Mouse (Mus musculus): ENCODE measurements around the gene Xrcc4. TPM values are rescaled to one million over a fixed set of nuclear protein-coding genes. Genes with fewer than 3 reads are reported as not detected.

The Xrcc4 gene
- polyA plus RNA-seq, 1 experiment from 2014 or later, result 13.3 TPM

GRCm38 (mm10) chr13:89875499-89875898 is 213.9 kb downstream of the Xrcc4 start:
- no peaks in the 10 kb centered on the region for H3K4me1 ChIP-seq (ENCODE audit: control insufficient read depth, insufficient read depth, low read length)
- no peaks in the 10 kb centered on the region for H3K36me3 ChIP-seq (ENCODE audit: control insufficient read depth, insufficient read depth, low read length)
- H3K4me3 ChIP-seq (ENCODE audit: low read length), result no peak overlapping the region
- H3K27me3 ChIP-seq (ENCODE audit: control insufficient read depth, insufficient read depth, low read length), result no peaks in the 10 kb centered on the region
- H3K9ac ChIP-seq (ENCODE audit: low read depth, low read length), result no peak overlapping the region
- no peak overlapping the region for H3K4me2 ChIP-seq (replicated peaks; ENCODE audit: low read depth, low read length)
- 95% methylated on average over 4 of the region's 4 CpGs for WGBS
- no peak for ATAC-seq (ENCODE audit: low FRiP score, low TSS enrichment)
- H3K9me3 ChIP-seq (ENCODE audit: control insufficient read depth, low read length), result no peaks in the 10 kb centered on the region
- H3K27ac ChIP-seq (ENCODE audit: low read depth, low read length), result no peak overlapping the region

- Histone ChIP-seq H3K9me3 (ENCODE audit: control insufficient read depth, low read length) (no peaks in the 10 kb centered on the region), H3K36me3 (ENCODE audit: control insufficient read depth, insufficient read depth, low read length) (no peaks in the 10 kb centered on the region), H3K27me3 (ENCODE audit: control insufficient read depth, insufficient read depth, low read length) (no peaks in the 10 kb centered on the region), H3K4me3 (ENCODE audit: low read length) (no peak overlapping the region), H3K9ac (ENCODE audit: low read depth, low read length) (no peak overlapping the region), H3K4me2 (replicated peaks; ENCODE audit: low read depth, low read length) (no peak overlapping the region), H3K4me1 (ENCODE audit: control insufficient read depth, insufficient read depth, low read length) (no peaks in the 10 kb centered on the region), H3K27ac (ENCODE audit: low read depth, low read length) (no peak overlapping the region)
- 92% methylated on average over 3 of the region's 3 CpGs for WGBS
- ATAC-seq (ENCODE audit: low FRiP score, low TSS enrichment), result no peak
These were observed 216.7 kb downstream of the Xrcc4 start for GRCm38 (mm10) chr13:89872725-89873124.

- no peaks in the 10 kb centered on the region for H3K36me3 ChIP-seq (ENCODE audit: control insufficient read depth, insufficient read depth, low read length)
- H3K4me3 ChIP-seq (ENCODE audit: low read length), result no peak overlapping the region
- H3K27me3 ChIP-seq (ENCODE audit: control insufficient read depth, insufficient read depth, low read length), result no peaks in the 10 kb centered on the region
- H3K27ac ChIP-seq (ENCODE audit: low read depth, low read length), result no peak overlapping the region
- no peak for ATAC-seq (ENCODE audit: low FRiP score, low TSS enrichment)
- 69% methylated on average over 5 of the region's 5 CpGs for WGBS
- no peaks in the 10 kb centered on the region for H3K4me1 ChIP-seq (ENCODE audit: control insufficient read depth, insufficient read depth, low read length)
- H3K4me2 ChIP-seq (replicated peaks; ENCODE audit: low read depth, low read length), result no peak overlapping the region
- no peak overlapping the region for H3K9ac ChIP-seq (ENCODE audit: low read depth, low read length)
- no peaks in the 10 kb centered on the region for H3K9me3 ChIP-seq (ENCODE audit: control insufficient read depth, low read length)
These were observed 235.3 kb downstream of the Xrcc4 start for GRCm38 (mm10) chr13:89854139-89854538.

GRCm38 (mm10) chr13:89850746-89851145 is 238.7 kb downstream of the Xrcc4 start:
- Histone ChIP-seq H3K4me2 (replicated peaks; ENCODE audit: low read depth, low read length) (no peak overlapping the region), H3K4me1 (ENCODE audit: control insufficient read depth, insufficient read depth, low read length) (no peaks in the 10 kb centered on the region), H3K4me3 (ENCODE audit: low read length) (no peak overlapping the region), H3K9me3 (ENCODE audit: control insufficient read depth, low read length) (no peaks in the 10 kb centered on the region), H3K27me3 (ENCODE audit: control insufficient read depth, insufficient read depth, low read length) (no peaks in the 10 kb centered on the region), H3K27ac (ENCODE audit: low read depth, low read length) (no peak overlapping the region), H3K9ac (ENCODE audit: low read depth, low read length) (no peak overlapping the region), H3K36me3 (ENCODE audit: control insufficient read depth, insufficient read depth, low read length) (no peaks in the 10 kb centered on the region)
- 93% methylated on average over 2 of the region's 2 CpGs for WGBS
- no peak for ATAC-seq (ENCODE audit: low FRiP score, low TSS enrichment)

GRCm38 (mm10) chr13:89849955-89850354 is 239.5 kb downstream of the Xrcc4 start:
- 100% methylated on average over 1 of the region's 1 CpGs for WGBS
- no peak for ATAC-seq (ENCODE audit: low FRiP score, low TSS enrichment)

GRCm38 (mm10) chr13:89838635-89839034 is 250.8 kb downstream of the Xrcc4 start:
- Histone ChIP-seq H3K27ac (ENCODE audit: low read depth, low read length) (no peak overlapping the region), H3K4me3 (ENCODE audit: low read length) (no peak overlapping the region), H3K4me2 (replicated peaks; ENCODE audit: low read depth, low read length) (no peak overlapping the region), H3K36me3 (ENCODE audit: control insufficient read depth, insufficient read depth, low read length) (no peaks in the 10 kb centered on the region), H3K4me1 (ENCODE audit: control insufficient read depth, insufficient read depth, low read length) (no peaks in the 10 kb centered on the region), H3K27me3 (ENCODE audit: control insufficient read depth, insufficient read depth, low read length) (no peaks in the 10 kb centered on the region), H3K9ac (ENCODE audit: low read depth, low read length) (no peak overlapping the region), H3K9me3 (ENCODE audit: control insufficient read depth, low read length) (no peaks in the 10 kb centered on the region)
- ATAC-seq (ENCODE audit: low FRiP score, low TSS enrichment), result no peak
- WGBS, result 87% methylated on average over 3 of the region's 3 CpGs

More at GRCm38 (mm10) chr13:89849955-89850354, 239.5 kb downstream of the Xrcc4 start:
- Histone ChIP-seq H3K4me2 (replicated peaks; ENCODE audit: low read depth, low read length) (no peak overlapping the region), H3K27ac (ENCODE audit: low read depth, low read length) (no peak overlapping the region), H3K4me1 (ENCODE audit: control insufficient read depth, insufficient read depth, low read length) (no peaks in the 10 kb centered on the region), H3K9ac (ENCODE audit: low read depth, low read length) (no peak overlapping the region), H3K36me3 (ENCODE audit: control insufficient read depth, insufficient read depth, low read length) (no peaks in the 10 kb centered on the region), H3K27me3 (ENCODE audit: control insufficient read depth, insufficient read depth, low read length) (no peaks in the 10 kb centered on the region), H3K9me3 (ENCODE audit: control insufficient read depth, low read length) (no peaks in the 10 kb centered on the region), H3K4me3 (ENCODE audit: low read length) (no peak overlapping the region)

- no peak overlapping the region for H3K4me3 ChIP-seq (ENCODE audit: low read length)
- H3K4me2 ChIP-seq (replicated peaks; ENCODE audit: low read depth, low read length), result no peak overlapping the region
- H3K27me3 ChIP-seq (ENCODE audit: control insufficient read depth, insufficient read depth, low read length), result no peaks in the 10 kb centered on the region
- no peaks in the 10 kb centered on the region for H3K4me1 ChIP-seq (ENCODE audit: control insufficient read depth, insufficient read depth, low read length)
- H3K36me3 ChIP-seq (ENCODE audit: control insufficient read depth, insufficient read depth, low read length), result no peaks in the 10 kb centered on the region
- H3K9me3 ChIP-seq (ENCODE audit: control insufficient read depth, low read length), result no peaks in the 10 kb centered on the region
- WGBS, result 82% methylated on average over 3 of the region's 3 CpGs
- ATAC-seq (ENCODE audit: low FRiP score, low TSS enrichment), result no peak
- H3K27ac ChIP-seq (ENCODE audit: low read depth, low read length), result no peak overlapping the region
- H3K9ac ChIP-seq (ENCODE audit: low read depth, low read length), result no peak overlapping the region
These were observed 254.9 kb downstream of the Xrcc4 start for GRCm38 (mm10) chr13:89834485-89834884.

GRCm38 (mm10) chr13:89833053-89833670 is 256.2 kb downstream of the Xrcc4 start:
- Histone ChIP-seq H3K4me1 (ENCODE audit: control insufficient read depth, insufficient read depth, low read length) (no peaks in the 10 kb centered on the region), H3K9ac (ENCODE audit: low read depth, low read length) (no peak overlapping the region), H3K4me2 (replicated peaks; ENCODE audit: low read depth, low read length) (no peak overlapping the region), H3K27ac (ENCODE audit: low read depth, low read length) (no peak overlapping the region), H3K36me3 (ENCODE audit: control insufficient read depth, insufficient read depth, low read length) (no peaks in the 10 kb centered on the region), H3K4me3 (ENCODE audit: low read length) (no peak overlapping the region), H3K9me3 (ENCODE audit: control insufficient read depth, low read length) (no peaks in the 10 kb centered on the region), H3K27me3 (ENCODE audit: control insufficient read depth, insufficient read depth, low read length) (no peaks in the 10 kb centered on the region)
- no peak for ATAC-seq (ENCODE audit: low FRiP score, low TSS enrichment)
- 51% methylated on average over 2 of the region's 2 CpGs for WGBS

- no peak overlapping the region for H3K4me3 ChIP-seq (ENCODE audit: low read length)
- H3K27ac ChIP-seq (ENCODE audit: low read depth, low read length), result no peak overlapping the region
- no peaks in the 10 kb centered on the region for H3K4me1 ChIP-seq (ENCODE audit: control insufficient read depth, insufficient read depth, low read length)
- H3K9me3 ChIP-seq (ENCODE audit: control insufficient read depth, low read length), result no peaks in the 10 kb centered on the region
- 66% methylated on average over 3 of the region's 3 CpGs for WGBS
- no peaks in the 10 kb centered on the region for H3K36me3 ChIP-seq (ENCODE audit: control insufficient read depth, insufficient read depth, low read length)
- no peak overlapping the region for H3K4me2 ChIP-seq (replicated peaks; ENCODE audit: low read depth, low read length)
- ATAC-seq (ENCODE audit: low FRiP score, low TSS enrichment), result no peak
- H3K27me3 ChIP-seq (ENCODE audit: control insufficient read depth, insufficient read depth, low read length), result no peaks in the 10 kb centered on the region
- H3K9ac ChIP-seq (ENCODE audit: low read depth, low read length), result no peak overlapping the region
These were observed 260.9 kb downstream of the Xrcc4 start for GRCm38 (mm10) chr13:89828429-89828970.

Measured in kidney, embryonic 14.5 days (tissue).